Mouse (Mus musculus) brain, adult 10 weeks (tissue): ENCODE results near the gene Olfr957. TPM values are rescaled to one million over a fixed set of nuclear protein-coding genes. Genes with fewer than 3 reads are reported as not detected.

ENCODE experiments used
- polyA plus RNA-seq: library from polyadenylated mRNA; stranded (reverse); fragments of 350-450 nt; fragmentation: Illumina TruSeq; extraction: RNeasy Lipid Tissue Mini Kit (QIAGEN cat#74804); gene quantifications from one replicate; pipeline ENCODE4 v1.2.3, GENCODE M21; 2015; ENCODE audit warnings: low read depth, low replicate concordance

Gene Olfr957
- polyA plus RNA-seq = not detected

GRCm38 (mm10) chr9:39515531-39515930 is at the start of gene Olfr957:
Gene Olfr957 (minus strand): TSS chr9:39515809.

GRCm38 (mm10) chr9:39553946-39554345 is 38.3 kb upstream of the Olfr957 start, which contains the start of gene Olfr958:
Gene Olfr958 (minus strand): TSS chr9:39554054.

GRCm38 (mm10) chr9:39493895-39494294 is 21.7 kb downstream of the Olfr957 start, which contains the start of gene Olfr44:
Gene Olfr44 (minus strand): TSS chr9:39493995.

GRCm38 (mm10) chr9:39471844-39472243 is 43.8 kb downstream of the Olfr957 start, which contains the start of gene Olfr955:
Gene Olfr955 (minus strand): TSS chr9:39471944.

Other genes with a start within 250 kb of the Olfr957 start
- not detected for gene Olfr945, start 239.0 kb downstream of the Olfr957 start, polyA plus RNA-seq
- not detected for gene Olfr948, start 189.8 kb downstream of the Olfr957 start, polyA plus RNA-seq
- gene Olfr951, start 128.4 kb downstream of the Olfr957 start, polyA plus RNA-seq = not detected
- gene Olfr952, start 88.7 kb downstream of the Olfr957 start, polyA plus RNA-seq = not detected
- not detected for gene Olfr954, start 59.1 kb downstream of the Olfr957 start, polyA plus RNA-seq
- gene Olfr955, start 43.9 kb downstream of the Olfr957 start, polyA plus RNA-seq = not detected
- gene Olfr44, start 21.8 kb downstream of the Olfr957 start, polyA plus RNA-seq = not detected
- gene Olfr958, start 38.2 kb upstream of the Olfr957 start, polyA plus RNA-seq = not detected
- gene Olfr959, start 59.8 kb upstream of the Olfr957 start, polyA plus RNA-seq = not detected
- 10.0 TPM for gene AW551984, start 88.6 kb upstream of the Olfr957 start, polyA plus RNA-seq
- not detected for gene Olfr148, start 94.8 kb upstream of the Olfr957 start, polyA plus RNA-seq
- not detected for gene Olfr960, start 105.6 kb upstream of the Olfr957 start, polyA plus RNA-seq
- gene Olfr961, start 129.3 kb upstream of the Olfr957 start, polyA plus RNA-seq = not detected
- gene Olfr963, start 151.4 kb upstream of the Olfr957 start, polyA plus RNA-seq = not detected
- gene Olfr149, start 191.3 kb upstream of the Olfr957 start, polyA plus RNA-seq = not detected
- not detected for gene Olfr965, start 195.5 kb upstream of the Olfr957 start, polyA plus RNA-seq
- gene Olfr150, start 215.2 kb upstream of the Olfr957 start, polyA plus RNA-seq = not detected
- not detected for gene Olfr967, start 230.4 kb upstream of the Olfr957 start, polyA plus RNA-seq